ENCODE assay signal across 9 mouse cellular contexts in genomic region chr9:78358053-78358452, GRCm38 (mm10). TPM values are rescaled to one million over a fixed set of nuclear protein-coding genes. Genes with fewer than 3 reads are reported as not detected.
DNase-seq lines count a peak whose midpoint lies in the region; ATAC-seq lines count a peak whose summit lies in the region.
"Had no signal": no experiment of that assay in that cellular context is flagged by ENCODE, and none has a peak within 500 bp of the region (broad histone marks: within the 10 kb centered on the region; RNA-seq: fewer than 3 reads in every experiment).

No protein-coding gene starts in this region.

- H3K4me1 ChIP-seq in embryonic facial prominence, embryonic 13.5 days, result no peaks in the 10 kb centered on the region

- DNase-seq in ES-CJ7 (ENCODE audit: low read depth, low spot score), result peak; percentile 97
- DNase-seq in adrenal gland, postnatal 36 days, result peak; percentile 68 to 79
- DNase-seq in heart, postnatal 14 days, result peak; percentile 70 to 75
- DNase-seq in kidney, postnatal 4 days, result peak; percentile 82 to 85
- peak; percentile 76 for DNase-seq in lung, postnatal 10 days
- DNase-seq in right cerebral cortex, postnatal 14 days, result peak; percentile 72
- DNase-seq in urinary bladder, postnatal 25 days (ENCODE audit: low spot score), result peak; percentile 73

- H3K27ac ChIP-seq in embryonic facial prominence, embryonic 13.5 days, result no peak overlapping the region

- H3K36me3 ChIP-seq in embryonic facial prominence, embryonic 13.5 days, result no peaks in the 10 kb centered on the region

- 0 out of 2 replicates have a peak, but pooled peaks have one; percentile 43 for ATAC-seq in embryonic facial prominence, embryonic 13.5 days (ENCODE audit: insufficient number of reproducible peaks, insufficient read depth, low FRiP score, low TSS enrichment, low read depth)

- H3K9me3 ChIP-seq in embryonic facial prominence, embryonic 13.5 days, result no peaks in the 10 kb centered on the region

- H3K4me3 ChIP-seq in embryonic facial prominence, embryonic 13.5 days, result no peak overlapping the region

- intact Hi-C loops in heart, postnatal 14 days (cut with DNase I), result loop anchor here (5.0 kb wide), 1 partner anchor 194 kb away; no protein-coding TSS in a partner anchor

- no peak overlapping the region for H3K4me2 ChIP-seq in embryonic facial prominence, embryonic 13.5 days

- H3K9ac ChIP-seq in embryonic facial prominence, embryonic 13.5 days, result no peak overlapping the region

- no peaks in the 10 kb centered on the region for H3K27me3 ChIP-seq in embryonic facial prominence, embryonic 13.5 days

- 14% methylated on average over 9 of the region's 9 CpGs for WGBS in embryonic facial prominence, embryonic 13.5 days

RNA-seq across cellular contexts. Expression of gene Gsta2, which starts 2.5 kb away (rescaled TPM):
- 1 to 10 TPM in 1 of 2 experiments, not detected in 1; 9.2 TPM for total RNA-seq in adrenal gland, postnatal 36 days (2021)
- polyA plus RNA-seq in embryonic facial prominence, embryonic 13.5 days (2015; fragmentation: Nextera tagmentation; extraction: Ambion mirVana), result 1.3 and 1.6 TPM in 2 replicates
- total RNA-seq in heart, postnatal 14 days (2021), result not detected
- total RNA-seq: layer of hippocampus, adult 18-20 months had no signal

RNA-seq across cellular contexts. Expression of gene Dppa5a, which starts 9.9 kb away (rescaled TPM):
- not detected for total RNA-seq in adrenal gland, postnatal 36 days (2021)
- 0.60 and 0.62 TPM in 2 replicates for polyA plus RNA-seq in embryonic facial prominence, embryonic 13.5 days (2015; fragmentation: Nextera tagmentation; extraction: Ambion mirVana)
- total RNA-seq in heart, postnatal 14 days (2021), result not detected
- total RNA-seq: layer of hippocampus, adult 18-20 months had no signal

RNA-seq across cellular contexts. Expression of gene Ooep, which starts 20.5 kb away (rescaled TPM):
- not detected for total RNA-seq in adrenal gland, postnatal 36 days (2021)
- polyA plus RNA-seq in embryonic facial prominence, embryonic 13.5 days (2015; fragmentation: Nextera tagmentation; extraction: Ambion mirVana), result 2.8 and 3.7 TPM in 2 replicates
- total RNA-seq in heart, postnatal 14 days (2021), result not detected
- total RNA-seq: layer of hippocampus, adult 18-20 months had no signal

RNA-seq across cellular contexts. Expression of gene Omt2b, which starts 30.7 kb away (rescaled TPM):
- not detected for total RNA-seq in adrenal gland, postnatal 36 days (2021)
- not detected in 2 replicates for polyA plus RNA-seq in embryonic facial prominence, embryonic 13.5 days (2015; fragmentation: Nextera tagmentation; extraction: Ambion mirVana)
- total RNA-seq in heart, postnatal 14 days (2021), result not detected
- total RNA-seq: layer of hippocampus, adult 18-20 months had no signal

RNA-seq across cellular contexts. Expression of gene Ddx43, which starts 37.5 kb away (rescaled TPM):
- not detected for total RNA-seq in adrenal gland, postnatal 36 days (2021)
- 0.24 and 0.45 TPM in 2 replicates for polyA plus RNA-seq in embryonic facial prominence, embryonic 13.5 days (2015; fragmentation: Nextera tagmentation; extraction: Ambion mirVana)
- not detected for total RNA-seq in heart, postnatal 14 days (2021)
- total RNA-seq: layer of hippocampus, adult 18-20 months had no signal
